Mouse (Mus musculus): ENCODE measurements at regions not wholly inside any gene's neighbourhood (a gene's known extent, or its start where the extent isn't known, plus 50 kb on each side); places are given as distances from the start of the nearest gene placed in this dataset.

DNA sequence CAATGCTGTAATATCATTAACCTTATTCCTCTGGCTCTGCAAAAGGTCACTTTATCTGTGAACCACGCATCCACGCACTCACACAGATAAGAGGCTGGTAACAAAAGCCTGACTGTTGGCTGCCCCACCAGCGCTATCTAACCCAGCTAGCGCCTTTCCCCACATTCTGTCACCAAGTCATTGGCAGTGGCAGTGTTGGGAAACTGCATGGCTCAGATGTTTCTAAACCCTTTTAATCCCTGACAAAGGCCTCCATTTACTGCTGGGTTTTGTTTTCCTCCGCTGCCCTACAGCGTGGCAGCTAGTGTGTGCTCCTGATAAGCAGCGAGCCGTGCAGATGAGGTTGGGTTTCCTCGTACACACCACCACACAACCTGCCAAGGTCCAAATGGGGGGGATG is 55.7 kb downstream of the Id4 start:
- DNase-seq: no peak

DNA sequence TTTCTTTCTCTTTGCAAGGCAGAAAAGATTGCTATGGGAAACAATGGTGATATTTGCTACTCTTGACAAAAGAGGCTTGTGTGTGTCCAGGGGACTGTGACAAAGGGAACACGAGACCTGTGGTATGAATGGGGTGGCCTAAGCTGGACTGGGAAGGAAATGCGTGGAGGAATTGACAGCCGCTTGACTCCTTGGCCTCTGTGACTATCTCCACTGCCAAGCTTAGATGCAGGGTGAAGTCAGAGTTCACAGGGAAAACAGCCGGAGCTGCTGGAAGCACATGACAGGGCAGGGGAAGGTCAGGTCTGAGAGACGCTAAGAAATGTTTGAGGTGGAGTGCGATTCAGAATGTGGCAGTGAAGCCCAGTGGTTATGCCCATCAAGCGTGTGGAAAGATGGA is 56.4 kb downstream of the Id4 start:
- no peak for DNase-seq

GRCm38 (mm10) chr13:48319001-48319400 is 58.0 kb downstream of the Id4 start:
- DNase-seq: no peak

DNA sequence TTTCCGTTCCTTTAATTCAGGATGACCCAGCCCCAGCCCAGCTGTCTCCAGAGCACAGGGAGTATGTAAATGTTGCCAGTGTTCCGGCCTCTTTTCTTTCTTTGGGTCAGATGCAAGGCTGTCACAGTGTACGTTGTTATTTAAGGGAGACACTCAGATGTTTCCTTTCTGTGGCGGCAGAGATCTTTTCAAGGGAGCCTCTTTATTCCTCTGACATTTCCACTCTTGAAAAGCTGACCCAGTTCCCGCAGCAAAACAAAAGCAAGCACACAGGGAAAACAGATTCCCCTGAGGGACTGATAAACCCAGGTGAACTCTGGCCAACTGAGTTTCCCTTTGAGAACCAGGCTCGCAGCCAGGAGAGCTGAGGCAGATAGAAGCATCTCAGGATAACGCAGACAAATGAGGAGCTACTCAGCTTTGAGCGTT is 63.3 kb downstream of the Id4 start:
- DNase-seq: peak; percentile 40 to 44

GRCm38 (mm10) chr13:48330619-48331018 is 69.6 kb downstream of the Id4 start:
- no peak for DNase-seq

DNA sequence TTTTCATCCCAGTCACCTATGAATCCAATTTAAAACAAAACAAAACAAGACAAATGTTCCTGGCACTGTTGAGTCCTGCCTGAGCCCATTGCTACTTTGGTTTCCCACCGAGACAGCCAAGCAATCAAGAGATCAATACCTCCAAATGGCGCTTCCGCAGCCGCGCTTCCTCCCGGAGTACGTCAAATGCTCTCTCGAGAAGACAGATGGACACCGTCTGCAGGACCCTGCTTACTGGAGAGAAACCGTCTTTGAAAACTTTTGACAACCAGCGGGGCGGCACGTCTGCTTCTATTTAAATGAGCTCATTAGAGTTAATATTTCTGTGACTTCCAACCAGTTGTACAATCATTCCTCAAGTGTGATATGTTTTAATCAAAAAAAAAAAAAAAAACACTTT is 75.1 kb downstream of the Id4 start:
- peak in 1 of 2 experiments; percentile 13 for DNase-seq

GRCm38 (mm10) chr13:48336602-48337001 is 75.6 kb downstream of the Id4 start:
- no peak for DNase-seq

GRCm38 (mm10) chr13:48338561-48338960 is 77.5 kb downstream of the Id4 start:
- no peak for DNase-seq

GRCm38 (mm10) chr13:48350124-48350523 is 89.1 kb downstream of the Id4 start:
- no peak for DNase-seq

DNA sequence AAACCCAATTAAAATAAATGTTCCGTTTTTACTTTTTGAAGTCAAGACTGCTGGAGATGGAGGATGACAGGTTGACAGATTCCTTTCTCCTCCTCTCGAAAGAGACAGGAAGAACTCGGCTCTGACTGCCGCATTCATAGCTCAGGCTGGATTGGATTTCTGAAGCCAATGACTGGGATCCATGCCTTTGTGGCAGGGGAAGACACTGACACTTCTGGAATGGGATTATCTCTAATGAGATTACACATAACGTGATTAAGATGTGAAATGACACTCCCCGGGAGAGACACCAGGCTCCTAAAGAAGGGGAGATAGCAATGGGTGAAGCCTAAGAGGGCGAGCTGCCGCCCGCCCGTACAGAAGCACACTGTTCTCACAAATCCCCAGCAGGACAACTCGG is 89.9 kb downstream of the Id4 start:
- DNase-seq: no peak

DNA sequence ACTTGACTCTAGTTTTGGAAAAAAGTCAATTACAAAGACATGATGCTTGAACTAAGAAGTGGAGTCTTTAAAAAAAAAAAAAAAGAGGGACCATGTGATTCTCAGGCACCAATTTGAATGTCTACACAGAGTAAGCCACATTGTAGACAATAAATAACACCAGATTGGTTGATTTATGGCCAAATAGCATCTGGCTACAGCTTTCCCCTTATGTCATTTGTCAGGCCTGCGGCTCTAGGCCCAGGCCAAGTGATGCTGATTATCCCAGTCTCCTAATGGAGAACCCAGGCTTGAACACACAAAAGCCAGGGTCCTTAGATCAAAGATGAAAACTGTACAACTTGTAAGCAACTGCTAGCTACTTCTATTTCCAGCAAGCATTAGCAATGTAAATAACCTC is 96.1 kb downstream of the Id4 start:
- DNase-seq: peak; percentile 58 to 63

- DNase-seq: peak; percentile 94 to 95
These were observed 96.6 kb downstream of the Id4 start for GRCm38 (mm10) chr13:48357640-48358039.

GRCm38 (mm10) chr13:48371060-48371459 is 110.0 kb downstream of the Id4 start:
- DNase-seq: peak in 1 of 2 experiments; percentile 30

- DNase-seq: no peak
These were observed 115.4 kb downstream of the Id4 start for GRCm38 (mm10) chr13:48376405-48376804.

DNA sequence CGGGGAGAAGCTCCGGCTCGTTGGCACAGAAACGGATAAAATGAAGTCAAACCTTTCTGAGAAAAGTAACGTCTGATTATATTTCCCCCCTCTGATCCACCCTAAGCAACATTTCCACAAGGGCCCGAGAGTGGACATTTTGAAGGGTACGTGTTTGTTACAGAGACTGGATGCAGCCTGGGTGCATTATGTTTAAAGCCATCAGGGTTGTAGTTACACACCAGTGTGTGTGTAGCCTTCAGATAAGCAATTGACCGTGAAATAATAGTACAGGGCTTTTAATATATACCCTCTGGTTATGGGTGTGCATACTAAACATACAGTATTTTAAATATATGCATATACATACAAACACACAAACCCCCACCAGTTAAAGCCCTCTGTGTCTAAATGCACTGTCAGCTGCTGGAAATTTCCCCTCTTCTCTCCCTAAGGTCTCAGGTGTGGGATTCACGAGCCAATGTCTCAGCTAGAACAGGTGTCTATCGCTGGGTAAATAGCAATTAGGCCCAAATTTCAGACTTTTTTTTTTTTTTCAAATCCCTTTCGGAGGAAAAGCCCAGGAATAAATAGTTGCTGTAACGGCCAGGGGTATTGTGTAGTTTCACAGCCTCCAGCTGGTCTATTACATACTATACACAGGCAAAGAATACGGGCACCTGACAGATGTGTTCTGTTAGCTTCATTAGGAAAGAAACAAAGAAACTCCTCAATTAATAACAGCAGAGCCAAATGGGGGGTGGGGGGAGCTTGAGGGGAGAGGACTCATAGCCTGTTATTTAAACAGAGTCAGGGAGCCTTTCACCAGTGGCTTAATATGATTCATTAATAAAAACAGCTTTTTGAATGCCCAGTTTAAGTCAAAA is 122.8 kb downstream of the Id4 start:
- DNase-seq: no peak

- DNase-seq: peak in 1 of 2 experiments; percentile 5
These were observed 123.9 kb downstream of the Id4 start for GRCm38 (mm10) chr13:48384901-48385300.

DNA sequence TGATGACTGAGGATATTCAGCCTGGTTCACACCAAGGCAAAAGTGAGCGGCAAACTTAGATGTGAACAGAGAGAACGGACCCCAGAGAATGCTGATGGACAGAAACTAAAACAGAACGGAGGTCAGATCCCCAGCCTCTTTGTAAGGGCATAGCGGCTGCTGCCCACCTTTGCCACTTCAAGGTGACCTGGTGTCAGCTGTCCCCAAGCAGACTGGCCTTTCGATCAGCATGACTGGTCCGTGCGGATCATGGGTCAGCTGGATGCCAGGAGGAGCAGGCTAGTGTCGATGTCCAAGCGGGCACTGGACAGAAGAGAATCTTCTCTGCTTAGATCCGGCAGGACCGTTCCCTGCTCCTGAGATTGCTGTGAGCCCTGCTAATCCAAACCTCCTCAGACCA is 122.1 kb downstream of the Zfp169 start:
- no peak for DNase-seq

- no peak for DNase-seq
These were observed 115.5 kb downstream of the Zfp169 start for GRCm38 (mm10) chr13:48397761-48398160.

GRCm38 (mm10) chr13:48398617-48399016 is 114.6 kb downstream of the Zfp169 start:
- DNase-seq: no peak

DNA sequence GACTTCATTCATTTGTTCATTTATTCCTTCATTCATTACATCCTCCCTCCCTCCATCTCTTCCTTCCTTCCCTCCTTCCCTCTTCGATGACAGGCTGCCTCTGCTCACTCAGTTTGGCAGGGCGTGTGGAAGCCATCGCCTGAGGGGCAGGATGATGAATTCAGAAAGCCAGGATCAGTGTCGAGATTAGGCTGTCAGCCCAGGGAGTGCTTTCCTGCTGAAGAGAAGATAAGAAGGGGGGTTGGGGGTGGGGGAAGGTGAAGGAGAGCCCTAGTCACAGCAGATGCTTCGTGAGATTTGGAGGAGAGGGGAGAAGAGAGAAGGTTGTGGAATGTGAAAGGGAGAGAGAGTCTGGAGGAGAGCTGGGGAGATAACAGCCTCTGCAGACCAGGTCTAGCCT is 110.9 kb downstream of the Zfp169 start:
- DNase-seq: peak; percentile 21 to 28

GRCm38 (mm10) chr13:48422438-48423329 is 90.6 kb downstream of the Zfp169 start:
- DNase-seq: peak; percentile 10 to 24

GRCm38 (mm10) chr13:48426816-48427215 is 86.4 kb downstream of the Zfp169 start:
- no peak for DNase-seq

GRCm38 (mm10) chr13:48436659-48437345 is 76.4 kb downstream of the Zfp169 start:
- no peak for DNase-seq

All from cerebellum, postnatal 10 days (tissue).